Mouse (Mus musculus) small intestine, adult 2 months (tissue): ENCODE measurements around the gene Kif19a. TPM values are rescaled to one million over a fixed set of nuclear protein-coding genes. Genes with fewer than 3 reads are reported as not detected.

Experiments used
- H3K27ac ChIP-seq: fragments of 200-500 bp; 2 replicates; pipeline ENCODE4 v1.5.1; 2012; ENCODE audit warnings: low read depth, low read length, control low read depth, inconsistent platforms; ENCODE audit not compliant: insufficient read depth
- H3K27me3 ChIP-seq: fragments of 200-500 bp; 2 replicates; pipeline ENCODE4 v1.6.1; 2012; ENCODE audit warnings: mild to moderate bottlenecking, moderate library complexity, low read length, inconsistent platforms; ENCODE audit not compliant: control insufficient read depth, insufficient read depth
- H3K36me3 ChIP-seq: fragments of 200-500 bp; 2 replicates; pipeline ENCODE4 v1.6.1; 2012; ENCODE audit warnings: mild to moderate bottlenecking, low read length, control low read depth, inconsistent platforms; ENCODE audit not compliant: control insufficient read depth, insufficient read depth
- H3K4me1 ChIP-seq: fragments of 200-500 bp; 2 replicates; pipeline ENCODE4 v1.6.1; 2012; ENCODE audit warnings: low read length, inconsistent platforms, mixed read lengths; ENCODE audit not compliant: control insufficient read depth, insufficient read depth, insufficient read length
- H3K4me3 ChIP-seq: fragments of 200-500 bp; 2 replicates; pipeline ENCODE4 v1.5.1; 2012; ENCODE audit warnings: low read depth, mild to moderate bottlenecking, control low read depth, inconsistent platforms, low read length, moderate library complexity
- CTCF ChIP-seq: fragments of 200-500 bp; IDR thresholded peaks from 2 replicates; pipeline ENCODE4 v1.5.1; 2012; ENCODE audit warnings: low read depth, mild to moderate bottlenecking, control low read depth, inconsistent platforms, low read length, moderate library complexity, mixed read lengths; ENCODE audit not compliant: insufficient replicate concordance, insufficient read length; ENCODE audit errors: extremely low read depth
- POLR2A ChIP-seq: fragments of 200-500 bp; IDR thresholded peaks from 2 replicates; pipeline ENCODE4 v1.6.1; 2012; ENCODE audit warnings: low read depth, mild to moderate bottlenecking, control low read depth, inconsistent platforms, low read length, moderate library complexity
- WGBS: fragments of 180-500 bp; shearing (Covaris S2); methylation state at CpG from one replicate; pipeline ENCODE4 v1.1.7; 2018; 5-methylcytosine and 5-hydroxymethylcytosine counted together
- polyA plus RNA-seq: library from polyadenylated mRNA; depleted of rRNA; stranded (reverse); fragments of >200 nt; gene quantifications from 2 replicates; pipeline ENCODE4 v1.2.3, GENCODE M21; 2012

Kif19a gene
- polyA plus RNA-seq, 1 experiment: 1.7 TPM

GRCm38 (mm10) chr11:114736913-114737624 lies 28.1 kb upstream of the Kif19a start:
- Histone ChIP-seq H3K27ac (no peak overlapping the region), H3K4me1 (no peaks in the 10 kb centered on the region), H3K36me3 (no peaks in the 10 kb centered on the region), H3K27me3 (no peaks in the 10 kb centered on the region), H3K4me3 (peak overlapping the region; percentile 19; the same call in 1 of the 2 replicates)
- TF ChIP-seq CTCF (peak; percentile 50; the same call in 1 of the 2 replicates), POLR2A (no peak)
- 34% methylated on average over 11 of the region's 11 CpGs for WGBS

GRCm38 (mm10) chr11:114740598-114740997 lies 24.6 kb upstream of the Kif19a start:
- 49% methylated on average over 10 of the region's 10 CpGs for WGBS
- Histone ChIP-seq H3K4me3 (no peak overlapping the region), H3K27me3 (0 out of 2 replicates have a peak, but pooled peaks cover 2% of the 10 kb centered on the region), H3K4me1 (no peaks in the 10 kb centered on the region), H3K36me3 (no peaks in the 10 kb centered on the region), H3K27ac (no peak overlapping the region)
- TF ChIP-seq CTCF (no peak), POLR2A (no peak)

- H3K4me3 ChIP-seq: no peak overlapping the region
- H3K36me3 ChIP-seq: no peaks in the 10 kb centered on the region
- H3K4me1 ChIP-seq: no peaks in the 10 kb centered on the region
- H3K27me3 ChIP-seq: 0 out of 2 replicates have a peak, but pooled peaks cover 2% of the 10 kb centered on the region
- WGBS: 63% methylated on average over 6 of the region's 6 CpGs
- H3K27ac ChIP-seq: no peak overlapping the region
- TF ChIP-seq POLR2A (no peak), CTCF (no peak)
These were observed 23.7 kb upstream of the Kif19a start for GRCm38 (mm10) chr11:114741451-114741850.

- WGBS: 2% methylated on average over 12 of the region's 12 CpGs
- TF ChIP-seq POLR2A: no peak
- peak; percentile 94 for TF ChIP-seq CTCF
- no peak overlapping the region for H3K27ac ChIP-seq
- no peaks in the 10 kb centered on the region for H3K4me1 ChIP-seq
- no peaks in the 10 kb centered on the region for H3K36me3 ChIP-seq
- H3K4me3 ChIP-seq: no peak overlapping the region
- H3K27me3 ChIP-seq: 0 out of 2 replicates have a peak, but pooled peaks cover 2% of the 10 kb centered on the region
These were observed 20.1 kb upstream of the Kif19a start for GRCm38 (mm10) chr11:114745134-114745533.

- H3K36me3 ChIP-seq: no peaks in the 10 kb centered on the region
- no peak overlapping the region for H3K4me3 ChIP-seq
- no peaks in the 10 kb centered on the region for H3K4me1 ChIP-seq
- 27% methylated on average over 12 of the region's 12 CpGs for WGBS
- H3K27me3 ChIP-seq: 0 out of 2 replicates have a peak, but pooled peaks cover 2% of the 10 kb centered on the region
- TF ChIP-seq POLR2A (no peak), CTCF (no peak)
- no peak overlapping the region for H3K27ac ChIP-seq
These were observed 17.5 kb upstream of the Kif19a start for GRCm38 (mm10) chr11:114747564-114748138.

GRCm38 (mm10) chr11:114769911-114770310 lies 4.7 kb downstream of the Kif19a start:
- Histone ChIP-seq H3K36me3 (no peaks in the 10 kb centered on the region), H3K27me3 (no peaks in the 10 kb centered on the region), H3K4me3 (no peak overlapping the region), H3K4me1 (peaks cover 3% of the 10 kb centered on the region), H3K27ac (no peak overlapping the region)
- TF ChIP-seq POLR2A: no peak
- no peak for TF ChIP-seq CTCF
- 67% methylated on average over 6 of the region's 6 CpGs for WGBS

- WGBS: 33% methylated on average over 2 of the region's 2 CpGs
- H3K4me1 ChIP-seq: no peaks in the 10 kb centered on the region
These were observed 6.7 kb downstream of the Kif19a start for GRCm38 (mm10) chr11:114771896-114772295.

More at GRCm38 (mm10) chr11:114771896-114772295, 6.7 kb downstream of the Kif19a start:
- Histone ChIP-seq H3K27ac (no peak overlapping the region), H3K36me3 (no peaks in the 10 kb centered on the region), H3K27me3 (no peaks in the 10 kb centered on the region), H3K4me3 (no peak overlapping the region)
- no peak for TF ChIP-seq POLR2A
- TF ChIP-seq CTCF: no peak
